Mouse (Mus musculus) brown adipose tissue, adult 24 weeks (tissue): ENCODE data around the gene Snx14. TPM values are rescaled to one million over a fixed set of nuclear protein-coding genes. Genes with fewer than 3 reads are reported as not detected.

ENCODE experiments used
- H3K27ac ChIP-seq: fragments of 200-500 bp; replicated peaks from 2 replicates; pipeline ENCODE4 v1.5.1; 2012; ENCODE audit warnings: low read depth, mild to moderate bottlenecking, low read length
- H3K4me1 ChIP-seq: fragments of 200-500 bp; 2 replicates; pipeline ENCODE4 v1.6.1; 2012; ENCODE audit warnings: low read length, mixed read lengths; ENCODE audit not compliant: control insufficient read depth, insufficient read depth, insufficient read length
- H3K4me3 ChIP-seq: fragments of 200-500 bp; 2 replicates; pipeline ENCODE4 v1.5.1; 2012; ENCODE audit warnings: low read depth, mild to moderate bottlenecking, low read length, moderate library complexity; ENCODE audit not compliant: insufficient read depth
- polyA plus RNA-seq: library from polyadenylated mRNA; stranded (reverse); fragments of >200 nt; gene quantifications from 2 replicates; pipeline ENCODE4 v1.2.4, GENCODE M21; 2012; ENCODE audit not compliant: missing spikeins, insufficient read depth, insufficient read length

Gene Snx14
- polyA plus RNA-seq, 1 experiment, result 29.7 TPM

- no peak overlapping the region for H3K27ac ChIP-seq
- H3K4me1 ChIP-seq, result no peaks in the 10 kb centered on the region
- no peak overlapping the region for H3K4me3 ChIP-seq
Observed at GRCm38 (mm10) chr9:88422428-88422827, 16.3 kb downstream of the Snx14 start.

DNA sequence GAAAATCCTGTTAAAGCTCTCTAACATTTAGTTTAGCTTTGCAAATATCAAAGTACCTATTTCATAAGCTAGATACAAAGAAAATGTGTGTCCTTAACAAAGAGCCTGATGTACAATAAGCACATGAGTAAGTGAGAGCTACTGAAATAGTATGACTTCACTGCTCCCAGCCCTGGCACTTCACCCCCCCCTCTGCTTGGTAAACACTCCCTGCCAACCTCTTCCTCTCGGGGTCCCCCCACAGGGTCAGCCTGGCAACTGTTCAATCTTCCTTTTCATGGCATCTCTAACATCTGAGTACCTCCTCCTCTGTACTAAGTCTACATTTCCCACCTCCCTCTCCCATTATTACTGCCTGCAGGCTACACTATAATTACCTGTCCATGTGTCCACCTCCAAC, 22.0 kb downstream of the Snx14 start:
- no peak overlapping the region for H3K27ac ChIP-seq
- no peaks in the 10 kb centered on the region for H3K4me1 ChIP-seq
- no peak overlapping the region for H3K4me3 ChIP-seq

GRCm38 (mm10) chr9:88409978-88410377, 28.8 kb downstream of the Snx14 start:
- no peaks in the 10 kb centered on the region for H3K4me1 ChIP-seq
- no peak overlapping the region for H3K4me3 ChIP-seq
- H3K27ac ChIP-seq, result no peak overlapping the region

GRCm38 (mm10) chr9:88404515-88404914, 34.2 kb downstream of the Snx14 start:
- H3K4me3 ChIP-seq, result no peak overlapping the region
- H3K27ac ChIP-seq, result no peak overlapping the region
- H3K4me1 ChIP-seq, result no peaks in the 10 kb centered on the region

GRCm38 (mm10) chr9:88404088-88404487, 34.7 kb downstream of the Snx14 start:
- no peaks in the 10 kb centered on the region for H3K4me1 ChIP-seq
- no peak overlapping the region for H3K27ac ChIP-seq
- H3K4me3 ChIP-seq, result no peak overlapping the region

- H3K4me1 ChIP-seq, result no peaks in the 10 kb centered on the region
- H3K27ac ChIP-seq, result no peak overlapping the region
- no peak overlapping the region for H3K4me3 ChIP-seq
Observed at GRCm38 (mm10) chr9:88398461-88398860, 40.3 kb downstream of the Snx14 start.

GRCm38 (mm10) chr9:88394852-88395251, 43.9 kb downstream of the Snx14 start:
- no peak overlapping the region for H3K27ac ChIP-seq
- H3K4me1 ChIP-seq, result no peaks in the 10 kb centered on the region
- H3K4me3 ChIP-seq, result no peak overlapping the region

DNA sequence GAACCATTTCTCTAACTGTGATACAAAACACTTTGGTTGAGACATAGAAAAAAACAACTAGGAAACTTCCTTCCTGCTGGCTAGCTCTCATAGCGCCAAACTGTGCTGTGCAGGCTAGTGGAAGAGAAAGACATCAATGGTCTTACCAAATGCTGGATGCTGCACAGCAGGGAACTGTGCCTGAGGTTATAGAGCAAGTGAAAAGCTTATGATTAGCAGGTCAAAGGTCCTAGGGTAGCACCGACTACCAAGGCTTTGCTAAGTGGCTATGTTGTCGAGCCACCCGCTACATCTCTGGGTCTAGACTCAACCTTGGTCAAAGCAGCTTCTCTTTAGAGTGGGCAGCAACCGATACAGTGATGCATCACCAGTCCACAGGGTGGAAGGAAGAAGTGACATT, 49.9 kb downstream of the Snx14 start:
- H3K27ac ChIP-seq, result no peak overlapping the region
- no peak overlapping the region for H3K4me3 ChIP-seq
- H3K4me1 ChIP-seq, result no peaks in the 10 kb centered on the region

DNA sequence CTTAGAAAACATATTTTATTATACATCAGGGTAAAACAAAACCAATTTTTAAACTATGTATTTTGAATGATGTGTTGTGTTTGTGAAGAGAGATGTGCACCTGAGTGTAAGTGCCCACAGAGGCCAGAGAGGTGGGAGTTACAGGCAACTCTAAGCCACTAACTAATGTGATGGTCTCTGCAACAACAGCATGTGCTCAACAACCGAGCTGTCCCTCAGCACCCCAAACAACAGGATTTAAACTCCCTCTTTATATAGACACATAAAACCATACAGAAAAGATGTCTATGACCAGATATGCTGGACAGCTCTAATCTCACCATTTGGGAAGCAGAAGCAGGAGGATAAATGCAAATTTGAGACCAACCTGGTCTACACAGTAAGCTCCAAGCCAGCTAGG, 58.2 kb downstream of the Snx14 start:
- Histone ChIP-seq H3K4me1 (no peaks in the 10 kb centered on the region), H3K4me3 (no peak overlapping the region), H3K27ac (no peak overlapping the region)

- Histone ChIP-seq H3K4me1 (no peaks in the 10 kb centered on the region), H3K4me3 (no peak overlapping the region), H3K27ac (no peak overlapping the region)
Observed at GRCm38 (mm10) chr9:88380076-88380475, 58.7 kb downstream of the Snx14 start.

DNA sequence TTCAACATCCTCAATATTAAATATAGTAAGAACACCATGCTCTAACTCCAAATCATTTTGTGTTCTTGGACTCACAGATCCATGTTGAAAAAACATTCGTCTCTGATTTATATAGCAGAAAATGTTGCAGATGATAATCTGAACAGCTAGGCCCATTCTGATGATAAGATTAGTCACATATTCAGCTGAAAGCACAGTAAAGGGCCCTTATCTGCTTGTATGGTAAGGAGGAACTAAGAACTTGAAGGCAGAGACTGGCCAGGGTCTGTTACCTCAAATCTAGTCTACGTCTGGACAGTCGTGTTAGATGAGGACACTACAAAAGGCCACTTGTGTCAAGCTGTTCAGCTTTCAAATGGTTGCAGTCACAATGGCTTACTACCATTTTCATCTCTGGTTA, 59.7 kb downstream of the Snx14 start:
- H3K4me3 ChIP-seq, result no peak overlapping the region
- no peak overlapping the region for H3K27ac ChIP-seq

DNA sequence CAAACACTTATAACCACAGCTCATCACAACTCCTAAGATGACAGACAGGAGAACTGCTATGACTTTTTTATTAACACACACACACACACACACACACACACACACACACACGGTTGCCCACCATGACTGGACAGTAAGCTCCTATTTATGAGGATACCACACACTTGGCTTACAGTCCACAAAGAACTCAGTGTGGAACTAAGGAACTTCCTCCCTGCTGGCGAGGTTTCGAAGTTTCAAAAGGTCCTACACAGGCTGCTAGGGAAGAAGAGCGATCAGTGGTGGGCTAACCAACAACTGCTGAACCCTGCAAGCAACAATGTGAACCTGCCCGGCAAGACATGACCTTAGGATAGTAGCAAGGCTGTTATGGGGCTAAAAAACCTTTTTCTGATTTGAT, 61.3 kb downstream of the Snx14 start:
- H3K27ac ChIP-seq, result no peak overlapping the region
- no peaks in the 10 kb centered on the region for H3K4me1 ChIP-seq
- H3K4me3 ChIP-seq, result no peak overlapping the region

More for the DNA sequence above, 59.7 kb downstream of the Snx14 start:
- H3K4me1 ChIP-seq, result no peaks in the 10 kb centered on the region

- H3K27ac ChIP-seq, result no peak overlapping the region
- H3K4me3 ChIP-seq, result no peak overlapping the region
- no peaks in the 10 kb centered on the region for H3K4me1 ChIP-seq
Observed at GRCm38 (mm10) chr9:88373001-88373400, 65.8 kb downstream of the Snx14 start.

DNA sequence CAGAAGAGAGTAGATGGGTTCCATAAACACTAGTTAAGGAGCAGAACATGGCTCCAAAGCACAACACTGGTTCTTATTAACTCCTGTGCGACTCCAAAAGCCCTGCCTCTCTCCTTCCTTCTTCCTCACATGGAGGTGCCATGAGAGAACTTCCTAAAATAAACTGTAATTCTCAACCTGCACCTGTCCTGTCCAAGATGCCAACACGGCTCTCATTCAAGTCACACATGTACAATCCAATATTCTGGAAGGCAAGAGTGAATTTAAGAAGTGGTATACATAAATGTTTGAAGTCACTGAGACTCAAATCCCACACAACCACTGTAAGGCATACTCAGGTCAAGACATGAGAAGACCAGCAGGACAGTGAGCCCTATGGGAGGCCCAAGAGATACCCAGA, 67.6 kb downstream of the Snx14 start:
- Histone ChIP-seq H3K4me3 (no peak overlapping the region), H3K27ac (no peak overlapping the region), H3K4me1 (no peaks in the 10 kb centered on the region)

DNA sequence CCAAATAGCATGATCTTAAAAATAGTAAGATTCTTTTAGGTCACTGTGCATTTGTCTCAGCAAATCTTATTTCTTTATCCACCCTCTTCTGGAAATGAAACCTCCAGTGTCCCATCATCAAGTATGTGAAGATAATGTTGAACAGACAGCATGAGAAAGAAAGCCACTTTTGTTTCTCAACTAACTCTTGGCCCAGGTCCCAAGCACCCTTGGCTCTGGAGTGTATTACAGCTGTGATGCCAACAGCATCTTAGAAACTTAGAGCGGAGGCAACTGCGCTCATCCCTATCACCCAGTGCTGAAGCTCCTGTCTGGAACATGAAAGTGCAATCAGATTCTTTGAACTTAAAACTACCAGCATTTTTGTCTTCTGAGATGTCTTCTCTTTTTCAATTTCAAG, 69.1 kb downstream of the Snx14 start:
- H3K4me1 ChIP-seq, result no peaks in the 10 kb centered on the region
- no peak overlapping the region for H3K27ac ChIP-seq
- H3K4me3 ChIP-seq, result no peak overlapping the region

DNA sequence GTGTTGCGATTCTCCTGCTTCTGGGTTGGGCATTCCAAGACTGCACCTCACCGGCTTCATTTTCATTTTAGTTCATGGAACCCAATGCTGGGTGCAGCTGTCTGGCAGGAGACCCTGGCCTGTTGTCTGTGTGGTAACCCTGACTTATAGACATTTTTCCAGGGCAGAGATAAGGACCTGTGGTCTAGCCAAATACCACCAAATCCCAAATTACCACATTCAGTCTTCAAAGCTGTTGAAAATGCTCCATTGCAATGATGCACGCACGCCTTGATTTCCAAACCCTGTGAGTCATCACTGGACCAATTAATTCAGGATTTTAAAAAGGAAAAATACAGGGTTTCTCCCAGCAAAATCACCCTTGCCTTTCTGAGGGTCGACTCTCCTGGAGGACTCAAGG, 70.3 kb downstream of the Snx14 start:
- no peak overlapping the region for H3K4me3 ChIP-seq
- H3K4me1 ChIP-seq, result no peaks in the 10 kb centered on the region
- H3K27ac ChIP-seq, result no peak overlapping the region

DNA sequence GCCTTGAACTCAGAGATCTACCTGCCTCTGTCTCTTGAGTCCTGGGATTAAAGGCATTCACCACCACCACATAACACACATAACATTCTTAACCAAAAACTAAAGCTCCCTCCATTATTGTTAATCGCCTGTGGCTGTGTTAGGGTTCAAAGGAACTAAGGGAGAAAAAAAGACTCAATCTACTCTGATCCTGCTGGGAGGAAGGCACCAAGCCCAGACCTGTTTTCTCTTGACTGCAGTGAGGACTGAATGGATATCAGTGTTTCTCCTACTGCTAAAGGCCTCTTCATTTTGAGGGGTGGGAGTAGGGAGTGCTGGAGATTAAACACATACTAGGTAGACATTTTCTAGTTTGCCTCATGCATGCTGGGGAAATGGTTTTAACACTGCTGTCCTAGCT, 71.0 kb downstream of the Snx14 start:
- Histone ChIP-seq H3K4me1 (no peaks in the 10 kb centered on the region), H3K27ac (no peak overlapping the region), H3K4me3 (no peak overlapping the region)
